Mouse (Mus musculus) liver, embryonic 16.5 days (tissue): ENCODE measurements around the gene Fam189a1. TPM values are rescaled to one million over a fixed set of nuclear protein-coding genes. Genes with fewer than 3 reads are reported as not detected.

Source experiments
- ATAC-seq: fragments of 200-750 bp; cut with Nextera tagmentation; 2 replicates; pipeline ENCODE4 v1.8.0; 2017; ENCODE audit warnings: low read depth, mild to moderate bottlenecking, moderate number of reproducible peaks, moderate library complexity
- H3K27ac ChIP-seq: fragments of 300-500 bp; sonication (generic); 2 replicates; pipeline ENCODE4 v1.5.1; 2014; ENCODE audit warnings: mild to moderate bottlenecking, low read length
- H3K27me3 ChIP-seq: fragments of 300-500 bp; sonication (generic); 2 replicates; pipeline ENCODE4 v1.6.1; 2014; ENCODE audit warnings: low read depth, low read length, mixed read lengths; ENCODE audit not compliant: control insufficient read depth, insufficient read depth
- H3K36me3 ChIP-seq: fragments of 300-500 bp; sonication (generic); 2 replicates; pipeline ENCODE4 v1.6.1; 2014; ENCODE audit warnings: mild to moderate bottlenecking; ENCODE audit not compliant: control insufficient read depth, insufficient read depth
- H3K4me1 ChIP-seq: fragments of 300-500 bp; sonication (generic); 2 replicates; pipeline ENCODE4 v1.6.1; 2014; ENCODE audit warnings: low read depth, low read length, mixed read lengths; ENCODE audit not compliant: control insufficient read depth
- H3K4me2 ChIP-seq: fragments of 300-500 bp; sonication (generic); 2 replicates; pipeline ENCODE4 v1.6.1; 2014; ENCODE audit warnings: low read depth, low read length, mixed read lengths
- H3K4me3 ChIP-seq: fragments of 300-500 bp; sonication (generic); 2 replicates; pipeline ENCODE4 v1.5.1; 2014; ENCODE audit warnings: low read depth, mild to moderate bottlenecking, low read length
- H3K9ac ChIP-seq: fragments of 300-500 bp; sonication (generic); 2 replicates; pipeline ENCODE4 v1.6.1; 2014; ENCODE audit warnings: low read depth, low read length
- H3K9me3 ChIP-seq: fragments of 300-500 bp; sonication (generic); replicated peaks from 2 replicates; pipeline ENCODE4 v1.6.1; 2016; ENCODE audit warnings: low read length; ENCODE audit not compliant: control insufficient read depth
- WGBS: fragments of 180-500 bp; shearing (Covaris S2); extraction: QIAGEN DNeasy Blood & Tissue Kit; methylation state at CpG from one replicate; pipeline ENCODE4 v1.1.7; 2014; ENCODE audit not compliant: insufficient replicate concordance; 5-methylcytosine and 5-hydroxymethylcytosine counted together
- polyA plus RNA-seq: library from polyadenylated mRNA; unstranded; fragments of >200 nt; fragmentation: Nextera tagmentation; extraction: Ambion mirVana; gene quantifications from 2 replicates; pipeline ENCODE4 v1.2.1, GENCODE M21; 2015

Fam189a1 gene
- polyA plus RNA-seq, 1 experiment from 2014 or later, result not detected

DNA sequence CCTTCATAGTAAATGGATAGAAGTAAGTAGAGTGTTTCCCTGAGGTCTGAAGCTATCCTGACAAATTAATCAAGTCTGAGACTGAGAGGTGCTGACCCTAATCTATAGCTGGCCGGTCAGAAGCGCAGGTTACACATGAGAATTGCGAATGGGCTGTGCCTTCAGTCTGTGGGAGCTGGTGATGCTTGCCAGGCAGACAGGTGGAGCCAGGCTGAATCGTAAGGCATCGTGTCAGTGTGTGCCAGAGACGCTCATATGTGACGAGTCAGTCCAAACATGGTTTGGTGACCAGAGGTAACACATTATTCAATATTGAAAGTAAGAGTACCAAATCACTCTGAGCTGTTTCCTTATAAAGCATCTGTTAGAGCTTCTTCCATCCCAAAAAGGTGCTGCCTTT lies 115.3 kb downstream of the Fam189a1 start:
- Histone ChIP-seq H3K4me2 (no peak overlapping the region), H3K4me1 (no peaks in the 10 kb centered on the region), H3K9me3 (no peaks in the 10 kb centered on the region), H3K36me3 (no peaks in the 10 kb centered on the region), H3K27me3 (no peaks in the 10 kb centered on the region), H3K27ac (no peak overlapping the region), H3K9ac (no peak overlapping the region), H3K4me3 (no peak overlapping the region)
- no peak for ATAC-seq
- WGBS, result 70% methylated on average over 7 of the region's 7 CpGs

DNA sequence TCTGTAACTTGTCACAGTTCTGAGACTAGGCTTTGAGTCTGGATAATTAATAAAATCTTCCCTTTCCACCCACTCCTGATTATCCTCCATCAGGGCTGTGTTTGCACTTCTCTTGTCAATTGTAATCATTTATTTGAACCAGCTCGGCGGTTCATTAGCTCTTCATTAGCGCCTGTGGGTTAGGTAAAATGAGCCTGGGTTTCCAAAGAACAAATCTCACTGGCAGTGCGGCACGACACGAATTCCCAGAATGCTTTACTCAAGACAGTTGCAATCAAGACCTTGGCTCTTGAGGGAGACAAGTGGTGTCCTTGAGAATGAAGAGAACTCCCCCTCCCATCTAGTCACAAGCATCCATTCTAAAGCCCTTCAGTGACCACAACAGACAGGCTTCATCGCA lies 124.6 kb downstream of the Fam189a1 start:
- no peaks in the 10 kb centered on the region for H3K36me3 ChIP-seq
- WGBS, result 61% methylated on average over 7 of the region's 7 CpGs
- H3K4me3 ChIP-seq, result no peak overlapping the region
- no peaks in the 10 kb centered on the region for H3K27me3 ChIP-seq
- H3K9me3 ChIP-seq, result no peaks in the 10 kb centered on the region
- no peak overlapping the region for H3K27ac ChIP-seq
- H3K4me2 ChIP-seq, result no peak overlapping the region
- no peaks in the 10 kb centered on the region for H3K4me1 ChIP-seq
- no peak for ATAC-seq
- no peak overlapping the region for H3K9ac ChIP-seq

DNA sequence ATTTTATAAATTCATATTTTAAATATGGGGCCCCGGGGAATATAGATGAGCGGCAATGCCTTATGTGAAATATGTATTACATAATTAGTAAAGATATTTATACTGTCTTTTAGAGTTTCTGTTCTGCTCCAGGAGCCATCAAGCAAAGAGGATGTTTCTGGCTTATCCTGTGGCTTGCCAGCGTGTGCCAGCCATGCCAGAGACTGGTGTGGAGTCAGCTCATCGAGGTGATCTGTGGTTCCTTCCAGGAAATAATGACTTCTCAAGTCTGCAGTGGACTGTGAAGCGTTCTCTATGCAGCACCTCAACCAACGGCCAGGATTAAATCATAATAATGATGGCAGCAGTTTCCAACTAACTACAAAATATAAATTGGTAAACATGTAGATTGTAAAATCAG lies 125.2 kb downstream of the Fam189a1 start:
- Histone ChIP-seq H3K27me3 (no peaks in the 10 kb centered on the region), H3K4me2 (no peak overlapping the region), H3K4me1 (no peaks in the 10 kb centered on the region), H3K36me3 (no peaks in the 10 kb centered on the region), H3K27ac (no peak overlapping the region), H3K4me3 (no peak overlapping the region), H3K9ac (no peak overlapping the region), H3K9me3 (no peaks in the 10 kb centered on the region)
- ATAC-seq, result no peak
- WGBS, result 52% methylated on average over 6 of the region's 6 CpGs

DNA sequence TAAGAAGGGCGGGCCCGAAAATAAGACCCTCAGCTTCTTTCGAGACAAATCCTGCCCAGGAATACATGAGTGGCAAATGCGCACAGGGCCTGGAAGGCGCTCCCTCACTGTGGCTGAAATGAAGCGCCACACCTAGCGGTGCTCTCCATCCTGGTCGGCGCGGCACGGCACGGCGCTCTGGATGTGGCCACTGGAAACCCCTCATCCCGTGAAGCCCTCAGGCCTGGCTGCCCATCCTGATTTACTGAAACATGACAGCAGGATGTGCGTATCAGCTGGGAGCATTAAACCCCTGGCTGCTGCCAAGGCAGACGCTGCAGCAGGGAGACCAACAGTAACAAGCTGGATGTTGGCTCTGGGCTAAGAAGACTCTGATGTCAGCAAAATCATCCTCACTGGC lies 126.4 kb downstream of the Fam189a1 start:
- no peak overlapping the region for H3K4me2 ChIP-seq
- 76% methylated on average over 16 of the region's 16 CpGs for WGBS
- H3K4me3 ChIP-seq, result no peak overlapping the region
- no peaks in the 10 kb centered on the region for H3K9me3 ChIP-seq
- ATAC-seq, result no peak
- no peaks in the 10 kb centered on the region for H3K36me3 ChIP-seq
- no peaks in the 10 kb centered on the region for H3K27me3 ChIP-seq
- no peak overlapping the region for H3K27ac ChIP-seq
- H3K9ac ChIP-seq, result no peak overlapping the region
- no peaks in the 10 kb centered on the region for H3K4me1 ChIP-seq

DNA sequence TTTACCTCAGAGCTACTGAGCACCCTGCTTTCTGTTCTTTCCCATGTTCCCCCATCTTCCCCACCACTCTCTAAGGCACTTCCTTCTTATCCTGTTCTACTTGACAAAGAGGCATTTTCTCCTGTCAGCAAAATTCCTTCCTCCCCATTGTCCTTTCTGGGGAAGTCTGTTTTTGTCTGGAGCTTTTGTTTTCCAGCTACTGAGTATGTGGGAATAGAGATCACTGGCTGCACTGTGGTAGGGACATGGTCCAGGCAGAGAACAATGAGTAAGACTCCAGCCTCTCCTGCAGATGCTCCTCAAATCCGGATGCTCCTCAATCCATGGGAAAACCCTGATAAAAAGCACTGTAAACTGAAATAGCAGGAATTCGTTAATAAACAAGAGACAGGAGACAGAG lies 135.1 kb downstream of the Fam189a1 start:
- 23% methylated on average over 2 of the region's 2 CpGs for WGBS
- H3K9ac ChIP-seq, result no peak overlapping the region

DNA sequence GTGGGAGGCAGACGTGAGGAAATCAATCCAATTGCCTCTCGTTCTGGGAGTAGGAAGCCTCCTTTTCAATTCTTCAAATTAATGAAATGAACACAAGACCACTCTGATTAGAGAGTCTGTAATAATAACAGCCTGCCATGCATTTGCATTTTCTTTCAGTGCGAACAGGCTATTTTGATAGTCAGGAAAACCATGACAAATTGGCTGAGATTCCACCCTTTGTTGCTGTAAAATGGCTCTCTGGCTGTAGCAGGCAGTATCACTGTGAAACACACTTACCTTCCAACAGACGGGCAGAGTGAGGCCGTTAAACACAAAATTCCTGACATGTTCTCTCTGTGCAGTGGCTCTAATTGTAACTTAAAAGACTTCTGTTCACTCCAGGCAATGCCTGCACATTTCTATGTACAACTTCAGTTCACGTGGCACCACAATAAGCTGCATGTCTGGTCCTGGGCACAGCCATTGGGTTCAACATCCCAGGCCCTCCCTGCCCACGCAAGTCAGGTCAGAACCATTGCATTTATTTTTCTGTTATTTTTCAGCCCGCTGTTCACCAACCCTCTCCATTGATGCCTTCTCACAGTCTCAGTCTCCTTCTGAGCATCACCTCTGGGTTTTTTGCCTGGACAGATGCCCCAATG lies 138.2 kb downstream of the Fam189a1 start:
- H3K36me3 ChIP-seq, result no peaks in the 10 kb centered on the region
- no peak overlapping the region for H3K4me2 ChIP-seq
- no peaks in the 10 kb centered on the region for H3K9me3 ChIP-seq
- H3K4me1 ChIP-seq, result no peaks in the 10 kb centered on the region
- H3K9ac ChIP-seq, result no peak overlapping the region
- H3K4me3 ChIP-seq, result no peak overlapping the region
- H3K27ac ChIP-seq, result no peak overlapping the region
- 56% methylated on average over 8 of the region's 8 CpGs for WGBS
- no peaks in the 10 kb centered on the region for H3K27me3 ChIP-seq
- no peak for ATAC-seq

More for the DNA sequence above, 135.1 kb downstream of the Fam189a1 start:
- Histone ChIP-seq H3K4me2 (no peak overlapping the region), H3K27ac (no peak overlapping the region), H3K27me3 (no peaks in the 10 kb centered on the region), H3K36me3 (no peaks in the 10 kb centered on the region), H3K9me3 (no peaks in the 10 kb centered on the region), H3K4me1 (no peaks in the 10 kb centered on the region), H3K4me3 (no peak overlapping the region)
- ATAC-seq, result no peak

DNA sequence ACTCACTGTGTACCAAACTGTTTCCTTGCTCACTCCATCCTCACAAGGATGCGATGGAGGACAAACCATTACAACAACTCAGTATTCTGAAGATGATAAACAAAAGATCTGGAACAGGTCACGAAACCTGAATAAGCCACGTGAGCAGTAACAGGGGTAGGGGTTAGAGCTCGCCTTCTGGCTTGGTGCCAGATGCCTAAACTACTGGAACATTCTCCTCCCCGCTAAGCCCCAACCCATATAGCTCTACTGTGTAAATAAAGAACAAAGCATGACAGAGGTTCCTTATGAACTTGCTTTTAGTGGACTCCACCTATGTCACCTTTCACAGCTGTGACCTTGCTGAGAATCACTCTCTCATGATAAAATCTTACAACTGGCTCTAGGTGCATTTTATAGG lies 139.0 kb downstream of the Fam189a1 start:
- no peaks in the 10 kb centered on the region for H3K4me1 ChIP-seq
- 64% methylated on average over 5 of the region's 5 CpGs for WGBS
- no peak overlapping the region for H3K4me2 ChIP-seq
- no peaks in the 10 kb centered on the region for H3K36me3 ChIP-seq
- no peaks in the 10 kb centered on the region for H3K27me3 ChIP-seq
- no peaks in the 10 kb centered on the region for H3K9me3 ChIP-seq
- ATAC-seq, result no peak
- H3K9ac ChIP-seq, result no peak overlapping the region
- no peak overlapping the region for H3K27ac ChIP-seq
- H3K4me3 ChIP-seq, result no peak overlapping the region

DNA sequence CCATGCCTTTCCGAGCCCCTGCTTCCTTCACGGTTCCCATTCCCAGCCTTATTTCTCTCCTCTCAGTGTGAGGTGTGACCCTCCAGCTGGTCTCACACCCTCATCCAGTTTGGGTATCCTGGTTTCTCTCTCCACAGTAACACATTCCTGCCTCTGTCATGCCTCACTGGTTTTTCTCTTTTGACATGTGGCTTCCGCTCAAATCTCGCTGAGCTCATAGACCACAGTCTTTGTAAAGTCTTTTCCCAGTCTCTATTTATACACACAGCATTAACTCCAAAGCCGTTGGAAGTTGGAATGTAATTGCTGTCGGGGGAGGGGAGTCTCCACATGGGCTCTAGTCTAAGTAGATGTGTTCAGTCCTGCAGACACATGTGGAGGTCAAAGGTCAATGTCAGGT lies 145.2 kb downstream of the Fam189a1 start:
- H3K27ac ChIP-seq, result no peak overlapping the region
- no peak for ATAC-seq
- 35% methylated on average over 6 of the region's 6 CpGs for WGBS
- H3K36me3 ChIP-seq, result no peaks in the 10 kb centered on the region
- no peak overlapping the region for H3K4me2 ChIP-seq
- H3K4me1 ChIP-seq, result no peaks in the 10 kb centered on the region
- H3K27me3 ChIP-seq, result no peaks in the 10 kb centered on the region
- H3K9ac ChIP-seq, result no peak overlapping the region
- no peaks in the 10 kb centered on the region for H3K9me3 ChIP-seq
- H3K4me3 ChIP-seq, result no peak overlapping the region

DNA sequence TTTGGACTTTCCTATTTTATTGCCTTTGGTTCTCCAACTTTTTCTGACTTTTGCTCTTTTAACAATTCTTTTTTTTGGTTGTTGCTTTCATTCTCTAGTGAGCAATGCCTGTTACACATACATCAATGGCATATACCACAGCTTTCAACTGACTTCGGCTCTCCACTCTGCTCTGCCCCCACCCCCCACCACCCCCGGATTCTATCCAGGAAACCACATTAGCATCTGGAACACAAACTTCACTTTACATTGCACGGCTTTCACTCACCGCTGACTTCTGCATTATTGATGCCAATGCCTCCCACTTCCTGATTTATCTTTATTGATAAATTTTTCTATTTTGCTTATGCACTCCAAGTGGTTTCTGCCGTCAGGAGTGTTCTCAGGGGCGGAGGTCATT lies 146.1 kb downstream of the Fam189a1 start:
- 21% methylated on average over 6 of the region's 6 CpGs for WGBS
- Histone ChIP-seq H3K9ac (no peak overlapping the region), H3K4me3 (no peak overlapping the region), H3K27me3 (no peaks in the 10 kb centered on the region), H3K27ac (no peak overlapping the region), H3K9me3 (no peaks in the 10 kb centered on the region), H3K36me3 (no peaks in the 10 kb centered on the region), H3K4me2 (no peak overlapping the region), H3K4me1 (no peaks in the 10 kb centered on the region)
- no peak for ATAC-seq
